Mouse (Mus musculus): ENCODE results near the gene Bbip1. TPM values are rescaled to one million over a fixed set of nuclear protein-coding genes. Genes with fewer than 3 reads are reported as not detected.
"Not testable (repeated sequence)": the region's sequence is repeated elsewhere in the genome, so short reads cannot be mapped to it uniquely, and the experiment has no call there.

Bbip1 gene
- polyA plus RNA-seq, 1 experiment from 2014 or later: 121 TPM

GRCm38 (mm10) chr19:53957513-53957912 lies 13.1 kb upstream of the Bbip1 start:
- ATAC-seq (ENCODE audit: low FRiP score, low read depth): no peak
- Histone ChIP-seq H3K4me3 (no peak overlapping the region), H3K9ac (no peak overlapping the region), H3K4me2 (replicated peaks) (no peak overlapping the region), H3K27me3 (replicated peaks) (no peaks in the 10 kb centered on the region), H3K4me1 (no peaks in the 10 kb centered on the region), H3K9me3 (no peaks in the 10 kb centered on the region), H3K27ac (no peak overlapping the region), H3K36me3 (no peaks in the 10 kb centered on the region)
- 98% methylated on average over 2 of the region's 2 CpGs for WGBS

DNA sequence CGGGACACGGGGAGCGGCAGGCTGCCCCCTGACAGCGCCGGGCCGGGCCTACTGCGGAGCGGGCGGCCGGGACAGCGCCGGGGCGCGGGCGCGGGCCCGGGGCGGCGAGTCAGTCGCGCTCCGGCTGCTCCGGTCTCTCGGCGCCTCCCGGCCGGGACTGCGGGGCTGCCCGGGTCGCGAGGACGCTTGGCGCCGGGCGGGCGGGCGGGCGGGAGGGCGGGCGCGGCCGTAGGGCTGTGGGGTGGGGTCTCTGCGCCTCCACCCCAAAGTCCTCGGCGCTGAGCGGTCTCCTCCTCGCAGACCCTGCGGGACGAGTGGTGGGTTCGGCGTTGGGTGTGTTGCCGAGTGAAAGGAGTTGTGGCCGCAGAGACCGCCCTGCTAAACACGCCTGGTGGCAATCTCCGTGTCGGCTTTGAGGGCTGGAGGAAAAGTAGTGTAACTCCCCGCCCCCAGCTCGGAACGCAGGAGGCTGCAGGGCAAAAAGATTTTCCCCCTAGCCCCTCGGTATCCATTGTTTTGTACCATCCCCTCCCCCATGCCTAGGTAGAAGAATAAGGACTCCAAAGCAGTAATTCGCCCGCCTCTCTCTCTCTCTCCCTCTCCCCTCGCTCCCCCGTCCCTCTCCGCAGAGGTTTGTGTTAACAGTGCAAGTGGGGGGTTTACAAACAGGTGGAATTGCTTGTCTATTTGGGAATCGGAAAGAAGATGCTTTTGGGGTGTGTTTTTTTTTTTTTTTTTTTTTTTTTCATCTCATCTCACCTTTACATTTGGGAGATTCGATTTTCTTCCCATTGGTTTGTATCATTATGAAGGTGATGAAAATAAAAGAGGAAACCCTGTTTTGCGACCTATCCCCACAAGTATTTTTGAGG lies 980 bp upstream of the Bbip1 start:
- Histone ChIP-seq H3K27me3 (replicated peaks) (no peaks in the 10 kb centered on the region), H3K9ac (peak overlapping the region; percentile 97), H3K4me2 (replicated peaks) (peak overlapping the region; percentile 64), H3K9me3 (no peaks in the 10 kb centered on the region), H3K36me3 (peaks cover 3% of the 10 kb centered on the region; the same call in 1 of the 2 replicates), H3K4me3 (peak overlapping the region; percentile 97), H3K4me1 (peaks cover 13% of the 10 kb centered on the region; the same call in 1 of the 2 replicates), H3K27ac (peak overlapping the region; percentile 92)
- WGBS: under 1% methylated on average over 59 of the region's 69 CpGs
- ATAC-seq (ENCODE audit: low FRiP score, low read depth): peak; percentile 7

DNA sequence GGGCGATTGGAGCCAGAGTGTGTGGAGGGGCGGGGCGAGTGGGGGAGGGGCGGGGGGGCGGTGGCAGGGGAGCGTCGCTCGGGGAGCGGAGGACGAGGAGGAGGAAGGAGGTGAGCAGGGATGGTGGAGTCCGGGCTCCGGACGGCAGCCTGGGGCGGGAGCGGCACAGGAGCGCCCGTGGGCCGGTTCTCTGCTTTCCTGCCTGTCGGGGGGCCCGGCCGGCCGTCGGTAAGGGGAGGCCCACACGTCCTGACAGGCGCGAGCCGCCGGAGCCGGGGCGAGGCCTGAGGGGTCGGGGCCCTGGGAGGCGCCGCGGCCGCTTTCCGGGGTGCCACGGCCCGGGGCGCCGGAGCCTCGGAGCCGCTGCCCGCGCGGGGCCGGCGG lies 351 bp upstream of the Bbip1 start:
- peak overlapping the region; percentile 64 for H3K4me2 ChIP-seq (replicated peaks)
- ATAC-seq (ENCODE audit: low FRiP score, low read depth): no peak; the same call in none of the 2 replicates
- under 1% methylated on average over 26 of the region's 47 CpGs for WGBS
- peak overlapping the region; percentile 97 for H3K4me3 ChIP-seq
- H3K27me3 ChIP-seq (replicated peaks): no peaks in the 10 kb centered on the region
- peak overlapping the region; percentile 97 for H3K9ac ChIP-seq
- H3K36me3 ChIP-seq: peaks cover 3% of the 10 kb centered on the region; the same call in 1 of the 2 replicates
- H3K27ac ChIP-seq: peak overlapping the region; percentile 92
- H3K9me3 ChIP-seq: no peaks in the 10 kb centered on the region
- peaks cover 13% of the 10 kb centered on the region; the same call in 1 of the 2 replicates for H3K4me1 ChIP-seq

GRCm38 (mm10) chr19:53942342-53942741 lies 2.1 kb downstream of the Bbip1 start:
- H3K4me2 ChIP-seq (replicated peaks): peak overlapping the region; percentile 64; the same call in 1 of the 2 replicates
- H3K4me1 ChIP-seq: peaks cover 11% of the 10 kb centered on the region; the same call in 1 of the 2 replicates
- peaks cover 17% of the 10 kb centered on the region for H3K36me3 ChIP-seq
- H3K9ac ChIP-seq: 0 out of 2 replicates have a peak overlapping the region, but pooled peaks have one; percentile 13
- no peaks in the 10 kb centered on the region for H3K9me3 ChIP-seq
- no peak for ATAC-seq (ENCODE audit: low FRiP score, low read depth)
- no peak overlapping the region for H3K4me3 ChIP-seq
- H3K27me3 ChIP-seq (replicated peaks): no peaks in the 10 kb centered on the region
- H3K27ac ChIP-seq: no peak overlapping the region
- whole genome bisulfite sequencing: 94% methylated on average over 2 of the region's 2 CpGs

DNA sequence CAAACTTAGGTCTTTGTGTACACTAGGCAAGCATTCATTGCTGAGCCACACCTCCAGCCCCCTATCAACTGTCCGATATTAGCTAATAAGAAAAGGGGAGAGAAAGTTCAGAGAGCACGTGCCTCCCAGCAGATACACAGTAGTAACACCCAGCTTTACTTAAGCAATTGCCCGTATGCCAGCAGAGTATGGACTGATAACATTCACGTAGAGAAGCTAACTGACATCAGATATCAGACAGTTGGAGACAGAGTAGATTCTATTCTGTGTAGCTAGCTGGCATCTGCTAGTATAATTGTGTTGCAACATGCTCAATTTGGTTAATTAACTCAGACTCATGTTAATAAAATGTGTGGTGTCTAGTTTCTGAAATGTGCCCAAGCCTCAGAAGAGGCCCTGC lies 3.3 kb downstream of the Bbip1 start:
- Histone ChIP-seq H3K27ac (no peak overlapping the region), H3K27me3 (replicated peaks) (no peaks in the 10 kb centered on the region), H3K4me3 (no peak overlapping the region), H3K4me2 (replicated peaks) (no peak overlapping the region), H3K4me1 (peaks cover 8% of the 10 kb centered on the region; the same call in 1 of the 2 replicates), H3K9ac (no peak overlapping the region), H3K9me3 (no peaks in the 10 kb centered on the region), H3K36me3 (peaks cover 17% of the 10 kb centered on the region)
- ATAC-seq (ENCODE audit: low FRiP score, low read depth): no peak
- 93% methylated on average over 4 of the region's 4 CpGs for WGBS

GRCm38 (mm10) chr19:53939467-53939866 lies 5.0 kb downstream of the Bbip1 start:
- Histone ChIP-seq H3K9ac (no peak overlapping the region), H3K4me3 (no peak overlapping the region), H3K27me3 (replicated peaks) (no peaks in the 10 kb centered on the region), H3K27ac (no peak overlapping the region), H3K4me2 (replicated peaks) (no peak overlapping the region), H3K36me3 (peaks cover 17% of the 10 kb centered on the region), H3K9me3 (no peaks in the 10 kb centered on the region), H3K4me1 (peaks cover 5% of the 10 kb centered on the region; the same call in 1 of the 2 replicates)
- no peak for ATAC-seq (ENCODE audit: low FRiP score, low read depth)
- 89% methylated on average over 4 of the region's 4 CpGs for WGBS

GRCm38 (mm10) chr19:53934046-53934445 lies 10.4 kb downstream of the Bbip1 start:
- H3K27ac ChIP-seq: no peak overlapping the region

GRCm38 (mm10) chr19:53933050-53933449 lies 11.4 kb downstream of the Bbip1 start:
- Histone ChIP-seq H3K36me3 (peaks cover 45% of the 10 kb centered on the region), H3K4me2 (replicated peaks) (no peak overlapping the region), H3K27ac (no peak overlapping the region), H3K4me1 (no peaks in the 10 kb centered on the region), H3K9me3 (no peaks in the 10 kb centered on the region), H3K9ac (no peak overlapping the region), H3K27me3 (replicated peaks) (no peaks in the 10 kb centered on the region), H3K4me3 (no peak overlapping the region)
- no peak for ATAC-seq (ENCODE audit: low FRiP score, low read depth)

More at GRCm38 (mm10) chr19:53934046-53934445, 10.4 kb downstream of the Bbip1 start:
- Histone ChIP-seq H3K9me3 (no peaks in the 10 kb centered on the region), H3K4me2 (replicated peaks) (no peak overlapping the region), H3K27me3 (replicated peaks) (no peaks in the 10 kb centered on the region), H3K4me3 (no peak overlapping the region), H3K4me1 (no peaks in the 10 kb centered on the region), H3K36me3 (peaks cover 44% of the 10 kb centered on the region), H3K9ac (no peak overlapping the region)
- ATAC-seq (ENCODE audit: low FRiP score, low read depth): no peak

- ATAC-seq (ENCODE audit: low FRiP score, low read depth): no peak
- Histone ChIP-seq H3K27me3 (replicated peaks) (no peaks in the 10 kb centered on the region), H3K36me3 (peaks cover 52% of the 10 kb centered on the region), H3K4me3 (no peak overlapping the region), H3K4me1 (no peaks in the 10 kb centered on the region), H3K27ac (no peak overlapping the region), H3K4me2 (replicated peaks) (no peak overlapping the region), H3K9ac (no peak overlapping the region), H3K9me3 (no peaks in the 10 kb centered on the region)
- 95% methylated on average over 3 of the region's 3 CpGs for WGBS
Observed at GRCm38 (mm10) chr19:53929218-53929617, 15.2 kb downstream of the Bbip1 start.

DNA sequence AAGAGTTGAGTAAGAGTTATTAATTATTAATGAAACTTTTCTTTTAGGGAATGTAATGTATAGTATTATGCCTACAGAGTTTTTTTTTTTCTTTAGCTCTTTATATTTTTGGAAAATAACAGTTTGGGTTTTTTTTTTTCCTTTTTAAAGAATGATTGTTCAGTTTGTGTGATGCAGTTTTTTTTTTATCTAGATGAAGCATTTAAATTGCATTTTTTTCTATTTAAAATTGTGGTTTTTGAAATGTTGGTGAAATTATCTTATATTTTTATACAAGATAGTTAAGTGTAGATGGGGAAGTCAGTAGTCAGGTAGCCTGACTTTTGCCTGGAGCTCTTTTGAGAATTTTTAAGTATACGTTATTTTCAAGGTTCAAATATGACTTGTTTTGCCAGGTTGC lies 17.7 kb downstream of the Bbip1 start:
- WGBS: 97% methylated on average over 1 of the region's 1 CpGs
- no peak overlapping the region for H3K4me3 ChIP-seq
- peaks cover 48% of the 10 kb centered on the region for H3K36me3 ChIP-seq
- H3K9ac ChIP-seq: no peak overlapping the region
- no peak overlapping the region for H3K27ac ChIP-seq
- ATAC-seq (ENCODE audit: low FRiP score, low read depth): no peak
- H3K27me3 ChIP-seq (replicated peaks): no peaks in the 10 kb centered on the region
- no peaks in the 10 kb centered on the region for H3K4me1 ChIP-seq
- no peaks in the 10 kb centered on the region for H3K9me3 ChIP-seq
- no peak overlapping the region for H3K4me2 ChIP-seq (replicated peaks)

DNA sequence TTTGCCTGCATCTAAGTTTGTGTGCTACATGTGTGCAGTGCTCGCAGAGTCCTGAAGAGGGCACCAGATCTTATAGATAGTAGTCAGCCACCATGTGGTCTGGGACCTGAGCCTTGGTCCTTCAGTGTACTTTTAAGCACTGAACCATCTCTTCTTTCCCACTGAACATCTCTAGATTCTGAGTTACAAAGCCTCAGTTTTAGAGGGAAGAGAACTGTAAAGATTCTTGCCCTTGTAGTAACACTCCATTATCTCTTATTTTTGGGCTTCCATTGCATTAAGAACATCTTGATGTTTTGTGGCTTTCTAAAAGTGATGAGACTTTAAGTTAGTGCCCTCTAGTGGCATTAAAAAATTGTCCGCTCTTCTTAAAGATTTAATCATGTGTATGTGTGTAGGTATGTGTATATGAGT lies 19.1 kb downstream of the Bbip1 start:
- H3K27me3 ChIP-seq (replicated peaks): no peaks in the 10 kb centered on the region
- no peaks in the 10 kb centered on the region for H3K4me1 ChIP-seq
- H3K4me2 ChIP-seq (replicated peaks): no peak overlapping the region
- H3K27ac ChIP-seq: no peak overlapping the region
- peaks cover 40% of the 10 kb centered on the region for H3K36me3 ChIP-seq
- H3K9ac ChIP-seq: no peak overlapping the region
- H3K4me3 ChIP-seq: no peak overlapping the region
- ATAC-seq (ENCODE audit: low FRiP score, low read depth): no peak
- no peaks in the 10 kb centered on the region for H3K9me3 ChIP-seq
- 86% methylated on average over 2 of the region's 2 CpGs for WGBS

GRCm38 (mm10) chr19:53921996-53922395 lies 22.4 kb downstream of the Bbip1 start:
- not testable (repeated sequence) for H3K4me2 ChIP-seq (replicated peaks); H3K4me3 ChIP-seq; H3K9me3 ChIP-seq; H3K4me1 ChIP-seq; H3K27me3 ChIP-seq (replicated peaks); ATAC-seq (ENCODE audit: low FRiP score, low read depth); H3K27ac ChIP-seq; H3K9ac ChIP-seq
- 90% methylated on average over 3 of the region's 3 CpGs for WGBS
- peaks cover 46% of the 10 kb centered on the region for H3K36me3 ChIP-seq

Data from neural tube, embryonic 12.5 days (tissue).